Mouse (Mus musculus) fibroblast of lung, adult 2 months (primary cell): ENCODE measurements around the gene Mpo.
A peak's percentile ranks its signal among the peaks of the same experiment; 100 is the strongest.

Experiments used
- DNase-seq: peaks from one replicate; pipeline ENCODE4 v3.0.0-alpha.2; 2011; ENCODE audit warnings: low read depth

Gene Mpo

GRCm38 (mm10) chr11:87805448-87805847 is 12.1 kb downstream of the Mpo start:
- no peak for DNase-seq

- DNase-seq, result no peak
Measured at GRCm38 (mm10) chr11:87807433-87807832, 14.1 kb downstream of the Mpo start.

GRCm38 (mm10) chr11:87808236-87808635 is 14.9 kb downstream of the Mpo start:
- DNase-seq, result no peak

GRCm38 (mm10) chr11:87811396-87811795 is 18.0 kb downstream of the Mpo start:
- no peak for DNase-seq

- no peak for DNase-seq
Measured at GRCm38 (mm10) chr11:87814831-87815230, 21.4 kb downstream of the Mpo start.

GRCm38 (mm10) chr11:87816707-87817442 is 23.5 kb downstream of the Mpo start:
- DNase-seq, result no peak

- DNase-seq, result no peak
Measured at GRCm38 (mm10) chr11:87817443-87817773, 24.0 kb downstream of the Mpo start.

- no peak for DNase-seq
Measured at GRCm38 (mm10) chr11:87821502-87821901, 28.1 kb downstream of the Mpo start.

GRCm38 (mm10) chr11:87828239-87828900 is 35.0 kb downstream of the Mpo start, which contains the start of gene Lpo:
Gene Lpo, minus strand, starts transcription at chr11:87828289.
- no peak for DNase-seq

- DNase-seq, result no peak
Measured at GRCm38 (mm10) chr11:87840676-87841075, 47.3 kb downstream of the Mpo start.

- DNase-seq, result no peak
Measured at GRCm38 (mm10) chr11:87841436-87841835, 48.1 kb downstream of the Mpo start.

- DNase-seq, result no peak
Measured at GRCm38 (mm10) chr11:87846968-87847600, 53.7 kb downstream of the Mpo start.

GRCm38 (mm10) chr11:87847884-87848283 is 54.5 kb downstream of the Mpo start:
- DNase-seq, result no peak

- DNase-seq, result peak; percentile 73
Measured at GRCm38 (mm10) chr11:87852690-87853596, 59.6 kb downstream of the Mpo start, which contains the start of gene Mks1. Gene Mks1, plus strand, starts transcription at chr11:87853215.

GRCm38 (mm10) chr11:87853597-87853954 is 60.2 kb downstream of the Mpo start:
- DNase-seq, result no peak
